Mouse (Mus musculus): Measurements from ENCODE around the gene Cdip1. TPM values are rescaled to one million over a fixed set of nuclear protein-coding genes. Genes with fewer than 3 reads are reported as not detected.
A peak's percentile ranks its signal among the peaks of the same experiment; 100 is the strongest.
"Not testable (repeated sequence)": the region's sequence is repeated elsewhere in the genome, so short reads cannot be mapped to it uniquely, and the experiment has no call there.

The Cdip1 gene
- total RNA-seq, 2 experiments from 2014 or later = 69.3 to 82.9 TPM

DNA sequence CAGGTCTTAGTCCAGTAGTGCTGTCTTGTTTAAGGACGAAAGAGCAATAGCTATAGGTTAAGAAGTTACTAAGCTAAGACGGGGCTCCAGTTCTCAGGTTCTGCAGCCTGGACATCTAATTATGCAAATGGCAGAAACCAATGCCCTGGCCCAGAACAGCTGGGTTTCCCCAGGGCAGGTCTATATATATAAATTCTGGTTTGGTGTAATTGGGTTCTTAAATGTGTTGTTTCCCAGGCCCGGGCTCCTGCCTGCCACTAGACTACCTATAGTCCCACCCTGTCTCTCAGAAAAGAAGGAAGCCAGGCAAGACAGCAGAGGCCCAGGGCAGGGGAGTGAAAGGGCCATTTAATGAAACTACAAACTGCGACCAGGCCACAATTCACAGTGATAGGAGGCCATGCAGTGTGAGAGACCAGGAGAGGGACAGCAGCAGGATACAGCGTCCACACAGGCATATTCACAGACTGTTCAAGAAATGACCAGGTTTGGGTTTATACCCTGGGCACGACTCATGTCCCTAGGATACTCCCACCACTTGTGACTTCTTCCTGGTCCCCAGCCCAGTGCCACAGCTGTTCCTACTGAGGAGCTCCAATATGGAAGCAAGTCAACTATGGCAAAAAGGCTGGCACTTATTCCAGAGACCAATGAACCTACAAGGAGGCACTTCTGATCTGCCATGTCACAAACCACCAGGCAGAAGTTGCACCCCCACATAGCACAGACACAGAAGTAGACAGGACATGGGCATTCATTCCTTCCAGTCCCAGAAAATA, 22.9 kb downstream of the Cdip1 start:
- intact Hi-C loops (cut with DNase I) = loop anchor here (2.0 to 10.0 kb wide), 2 partner anchors 14 to 98 kb away; no protein-coding TSS in a partner anchor
- DNase-seq = peak; percentile 82
- Histone ChIP-seq H3K27ac (peak overlapping the region; percentile 90), H3K4me3 (no peak overlapping the region)
- TF ChIP-seq CTCF (IDR thresholded peaks at IDR 0.05) = no peak

DNA sequence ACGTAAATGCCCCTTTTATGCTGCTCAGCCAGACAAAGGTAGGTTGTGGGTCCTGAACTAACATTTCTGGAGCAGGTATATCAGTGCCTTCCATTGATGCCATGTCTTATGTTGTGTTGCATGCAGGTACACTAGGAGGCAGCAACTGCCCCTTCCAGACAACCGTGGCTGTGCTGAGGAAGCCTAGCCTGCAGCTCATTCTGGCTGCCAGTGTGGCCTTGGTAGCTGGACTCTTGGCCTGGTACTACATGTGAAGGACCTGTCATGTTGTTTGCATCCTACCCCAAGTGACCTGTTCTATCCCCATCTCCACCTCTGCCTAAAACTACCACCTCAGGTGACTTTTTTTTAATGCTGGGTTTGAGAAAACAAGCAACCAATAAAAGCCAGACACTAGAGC, 24.2 kb downstream of the Cdip1 start:
- no peak for TF ChIP-seq CTCF (IDR thresholded peaks at IDR 0.05)
- Histone ChIP-seq H3K27ac (peak overlapping the region; percentile 90), H3K4me3 (no peak overlapping the region)
- no peak for DNase-seq
- intact Hi-C loops (cut with DNase I) = loop anchor here (2.0 to 10.0 kb wide), 2 partner anchors 15 to 99 kb away; no protein-coding TSS in a partner anchor

DNA sequence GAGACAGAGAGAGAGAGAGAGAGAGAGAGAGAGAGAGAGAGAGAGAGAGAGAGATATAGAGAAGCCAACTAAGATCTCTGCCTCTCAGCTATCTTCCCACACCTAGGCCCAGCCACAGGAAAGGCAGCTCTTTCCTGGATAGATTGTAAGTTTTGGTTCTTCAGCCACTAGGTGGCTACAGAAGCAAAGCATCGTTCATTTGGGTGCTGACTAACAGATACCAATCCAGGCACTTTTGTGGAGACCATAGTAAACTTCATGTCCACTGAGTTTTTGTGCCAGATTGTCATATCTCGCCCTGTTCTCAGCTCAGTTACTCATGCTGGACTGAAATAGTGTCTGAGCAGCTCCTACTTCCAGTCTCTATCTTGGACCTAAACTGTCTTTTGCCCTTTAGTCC, 26.8 kb downstream of the Cdip1 start:
- DNase-seq = no peak
- intact Hi-C loops (cut with DNase I) = loop anchor here (10.0 kb wide), 1 partner anchor 102 kb away; no protein-coding TSS in a partner anchor
- TF ChIP-seq CTCF (IDR thresholded peaks at IDR 0.05) = peak; percentile 71
- no peak overlapping the region for H3K4me3 ChIP-seq
- H3K27ac ChIP-seq = peak overlapping the region; percentile 56; the same call in 1 of the 2 replicates

DNA sequence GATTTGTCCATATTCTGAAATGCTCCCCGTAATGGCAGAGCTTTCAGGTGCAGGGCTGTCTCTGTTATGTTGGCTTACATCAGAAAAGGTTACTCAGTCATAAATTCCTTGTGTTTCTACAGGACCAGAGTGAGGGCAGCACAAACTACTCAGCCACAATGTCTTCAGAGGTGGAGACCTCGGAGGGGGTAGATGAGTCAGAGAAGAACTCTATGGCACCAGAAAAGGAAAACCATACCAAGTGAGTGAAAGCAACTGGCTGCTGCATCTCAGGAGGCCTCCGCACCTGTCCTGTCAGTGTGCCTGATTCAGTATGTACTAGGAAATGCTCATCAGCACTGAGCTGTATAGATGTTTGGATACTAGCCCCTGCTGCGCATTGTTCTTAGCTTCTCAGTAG, 27.7 kb downstream of the Cdip1 start:
- Histone ChIP-seq H3K27ac (no peak overlapping the region), H3K4me3 (no peak overlapping the region)
- TF ChIP-seq CTCF (IDR thresholded peaks at IDR 0.05) = no peak
- no peak for DNase-seq
- intact Hi-C loops (cut with DNase I) = loop anchor here (10.0 kb wide), 1 partner anchor 102 kb away; no protein-coding TSS in a partner anchor

DNA sequence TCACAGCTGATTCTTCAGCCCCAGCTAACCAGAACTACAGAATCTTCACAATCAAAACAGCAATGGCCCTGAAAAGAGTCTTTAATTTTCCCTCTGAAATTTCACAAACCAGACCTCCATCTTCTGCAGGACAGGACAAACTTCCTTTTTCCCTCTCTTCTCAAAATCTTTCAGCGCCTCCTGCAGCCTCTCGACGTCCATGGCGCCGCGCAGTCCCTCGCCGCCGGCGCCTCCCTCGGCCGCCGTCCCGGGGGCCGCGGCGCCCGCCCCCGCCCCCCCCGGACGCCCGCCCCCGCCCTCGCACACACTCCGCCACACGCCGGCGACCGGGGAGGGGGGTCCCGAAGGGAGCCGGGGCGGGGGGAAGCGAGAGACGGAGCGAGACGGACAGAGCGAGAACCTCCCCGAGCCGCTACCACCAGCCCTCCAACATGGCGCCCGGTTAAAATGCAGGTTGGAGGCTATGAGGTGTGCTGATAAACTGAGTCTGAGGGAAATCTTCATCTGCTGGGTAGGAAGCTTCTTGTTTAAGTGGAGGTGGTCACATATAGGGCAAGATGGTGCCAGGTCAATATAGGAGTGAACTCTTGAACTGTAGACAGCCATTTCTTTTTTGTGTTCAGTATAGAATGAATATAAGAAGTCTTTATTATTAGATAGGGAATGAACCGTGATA, 33.3 kb downstream of the Cdip1 start:
- DNase-seq; intact Hi-C loops (cut with DNase I): not testable (repeated sequence)
- Histone ChIP-seq H3K27ac (peak overlapping the region; percentile 66), H3K4me3 (peak overlapping the region; percentile 66)
- peak; percentile 24; the same call in 1 of the 2 replicates for TF ChIP-seq CTCF (IDR thresholded peaks at IDR 0.05)

DNA sequence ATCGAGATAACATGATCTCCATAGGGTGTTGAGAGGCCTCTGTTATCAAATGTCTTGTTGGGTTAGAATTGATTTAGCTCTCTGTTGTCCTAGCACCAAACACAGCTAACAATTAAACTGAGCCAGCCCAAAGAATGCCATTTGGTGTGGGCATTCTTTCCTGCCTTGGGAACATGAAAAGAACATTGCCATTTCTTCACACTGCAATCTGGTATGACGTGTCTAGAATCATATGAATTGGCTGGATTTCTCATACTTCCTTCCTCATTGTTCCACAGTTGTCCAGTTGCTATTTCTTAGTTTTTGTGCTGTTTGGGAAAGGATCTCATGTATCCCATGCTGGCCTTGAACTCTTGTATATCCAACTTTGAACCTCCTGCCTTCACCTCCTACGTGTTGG, 36.0 kb downstream of the Cdip1 start:
- no peak for DNase-seq
- peak overlapping the region; percentile 4; the same call in 1 of the 2 replicates for H3K27ac ChIP-seq
- TF ChIP-seq CTCF (IDR thresholded peaks at IDR 0.05) = no peak
- H3K4me3 ChIP-seq = no peak overlapping the region
- intact Hi-C loops (cut with DNase I) = no loop called here

DNA sequence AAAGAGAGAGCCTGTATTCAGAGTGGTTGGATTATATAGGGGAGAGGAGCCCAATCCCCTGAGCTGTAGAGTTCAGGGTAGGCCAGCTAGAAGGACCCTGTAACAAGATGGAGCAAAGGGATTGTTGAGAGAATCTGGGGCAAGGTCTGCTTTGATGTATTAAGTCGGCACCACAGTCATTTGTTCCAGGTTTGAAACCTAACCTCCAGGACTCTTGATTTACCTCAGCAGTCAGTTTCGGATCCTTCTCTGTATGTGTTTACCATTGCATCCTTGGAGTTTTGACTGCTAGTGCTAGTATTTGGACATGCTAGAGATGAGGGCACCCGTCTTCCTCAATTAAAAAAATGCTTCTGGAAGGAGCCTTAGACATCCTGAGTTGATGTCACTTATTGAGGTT, 37.9 kb downstream of the Cdip1 start:
- intact Hi-C loops (cut with DNase I) = no loop called here
- Histone ChIP-seq H3K27ac (no peak overlapping the region), H3K4me3 (no peak overlapping the region)
- TF ChIP-seq CTCF (IDR thresholded peaks at IDR 0.05) = no peak
- no peak for DNase-seq

DNA sequence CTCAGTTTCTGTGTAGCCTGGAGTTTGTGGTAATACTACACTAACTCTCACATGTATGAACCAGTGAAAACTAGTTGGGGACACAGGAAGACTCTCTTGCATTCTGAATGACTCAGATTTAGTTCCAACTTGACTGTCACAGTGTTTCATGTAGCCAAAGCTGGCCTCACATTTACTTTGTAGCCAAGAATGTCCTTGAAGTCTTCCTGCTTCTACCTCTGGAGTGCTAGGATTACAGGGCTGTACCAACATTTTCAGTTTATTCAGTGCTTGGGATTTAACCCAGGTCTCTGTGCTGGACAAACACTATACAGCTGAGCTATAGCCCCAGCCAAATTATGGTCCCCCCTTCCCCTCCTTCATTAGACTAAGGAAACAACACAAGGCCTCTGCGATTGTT, 47.9 kb downstream of the Cdip1 start:
- H3K27ac ChIP-seq = peak overlapping the region; percentile 68
- no peak for DNase-seq
- no peak for TF ChIP-seq CTCF (IDR thresholded peaks at IDR 0.05)
- intact Hi-C loops (cut with DNase I) = no loop called here
- no peak overlapping the region for H3K4me3 ChIP-seq

DNA sequence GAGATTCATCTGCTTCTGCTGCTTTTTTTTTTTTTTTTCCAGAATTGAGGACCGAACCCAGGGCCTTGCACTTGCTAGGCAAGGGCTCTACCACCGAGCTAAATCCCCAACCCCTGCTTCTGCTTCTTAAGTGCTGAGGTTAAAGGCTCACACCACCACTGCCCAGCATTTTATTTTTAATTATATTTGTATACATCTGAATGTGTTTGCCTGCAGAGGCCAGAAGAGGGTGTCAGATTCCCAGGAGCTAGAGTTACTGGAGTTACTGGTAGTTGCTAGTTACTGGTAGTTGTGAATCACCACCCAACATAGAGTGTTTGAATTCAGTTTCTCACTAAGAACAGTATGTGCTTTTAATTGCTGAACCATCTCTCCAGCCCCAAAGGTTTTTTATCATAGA, 50.1 kb downstream of the Cdip1 start:
- no peak for DNase-seq
- intact Hi-C loops (cut with DNase I) = no loop called here

DNA sequence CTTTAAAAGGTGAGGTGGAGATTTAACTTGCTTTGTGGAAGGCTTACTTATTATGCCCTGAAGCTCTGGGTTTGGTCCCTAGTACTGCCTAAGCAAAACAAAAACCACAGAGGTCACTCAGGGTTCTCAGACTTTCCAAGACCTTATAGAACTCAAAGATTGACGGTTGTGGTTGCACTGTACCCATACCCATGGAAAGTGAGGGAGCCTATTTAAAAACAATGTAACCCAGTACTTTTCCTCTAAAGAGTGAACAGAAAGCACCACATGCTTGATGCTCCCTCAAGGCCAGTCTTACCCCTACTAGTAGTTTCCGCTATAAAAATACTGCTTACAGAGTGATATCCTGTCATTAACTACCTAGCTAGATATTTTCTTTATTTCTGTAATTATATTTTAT, 53.8 kb downstream of the Cdip1 start:
- Histone ChIP-seq H3K27ac (peak overlapping the region; percentile 12; the same call in 1 of the 2 replicates), H3K4me3 (no peak overlapping the region)
- DNase-seq = no peak
- intact Hi-C loops (cut with DNase I) = no loop called here
- no peak for TF ChIP-seq CTCF (IDR thresholded peaks at IDR 0.05)

More for the DNA sequence above, 50.1 kb downstream of the Cdip1 start:
- TF ChIP-seq CTCF (IDR thresholded peaks at IDR 0.05) = peak; percentile 39
- H3K4me3 ChIP-seq = no peak overlapping the region
- H3K27ac ChIP-seq = peak overlapping the region; percentile 77

DNA sequence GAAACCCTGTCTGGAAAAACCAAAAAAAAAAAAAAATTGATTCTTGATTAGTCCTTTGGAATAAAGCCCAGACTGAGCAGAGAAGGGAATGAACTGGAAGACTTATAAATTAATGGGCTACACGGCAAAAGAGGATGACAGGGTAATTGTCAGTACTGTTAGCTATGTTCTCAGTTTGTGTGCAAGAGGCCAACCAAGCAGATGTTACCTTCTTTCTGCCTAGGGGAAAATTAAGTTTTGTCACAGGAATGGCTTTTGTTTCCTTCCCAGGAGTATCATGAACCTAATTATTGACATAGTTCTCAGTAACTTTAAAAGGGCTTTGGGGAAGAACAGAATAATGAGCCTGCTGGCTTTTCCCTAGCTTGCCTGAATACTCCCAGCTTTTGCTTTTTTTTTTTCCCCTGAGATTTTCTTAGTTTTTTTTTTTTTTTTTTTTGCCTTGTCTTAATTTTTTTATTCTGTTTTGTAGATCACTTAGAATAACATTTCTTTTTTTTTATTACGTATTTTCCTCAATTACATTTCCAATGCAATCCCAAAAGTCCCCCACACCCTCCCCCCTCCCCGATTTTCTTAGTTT, 59.2 kb downstream of the Cdip1 start:
- no peak for DNase-seq
- TF ChIP-seq CTCF (IDR thresholded peaks at IDR 0.05) = no peak
- no peak overlapping the region for H3K4me3 ChIP-seq
- intact Hi-C loops (cut with DNase I) = no loop called here
- peak overlapping the region; percentile 56 for H3K27ac ChIP-seq

DNA sequence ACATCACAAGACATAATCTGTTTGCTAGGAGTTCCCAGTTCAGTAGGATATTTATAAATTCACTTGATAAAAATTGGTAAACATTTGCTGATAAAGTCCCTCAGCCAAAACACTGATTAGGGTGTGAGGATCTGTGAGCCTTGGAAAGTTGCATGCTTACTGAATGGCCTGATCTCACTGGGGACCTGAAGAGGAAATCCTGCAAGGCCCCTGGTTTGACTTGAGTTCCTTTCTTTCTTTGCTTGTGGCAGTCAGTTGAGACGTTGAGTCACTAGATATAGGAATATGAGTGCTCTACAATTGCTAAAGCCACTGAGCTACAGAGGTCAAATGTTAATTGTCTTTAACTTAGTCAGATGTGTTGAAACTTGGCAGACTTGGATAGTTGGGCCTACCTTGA, 62.1 kb downstream of the Cdip1 start:
- Histone ChIP-seq H3K27ac (peak overlapping the region; percentile 94), H3K4me3 (peak overlapping the region; percentile 85)
- no peak for DNase-seq
- no peak for TF ChIP-seq CTCF (IDR thresholded peaks at IDR 0.05)
- intact Hi-C loops (cut with DNase I) = no loop called here

DNA sequence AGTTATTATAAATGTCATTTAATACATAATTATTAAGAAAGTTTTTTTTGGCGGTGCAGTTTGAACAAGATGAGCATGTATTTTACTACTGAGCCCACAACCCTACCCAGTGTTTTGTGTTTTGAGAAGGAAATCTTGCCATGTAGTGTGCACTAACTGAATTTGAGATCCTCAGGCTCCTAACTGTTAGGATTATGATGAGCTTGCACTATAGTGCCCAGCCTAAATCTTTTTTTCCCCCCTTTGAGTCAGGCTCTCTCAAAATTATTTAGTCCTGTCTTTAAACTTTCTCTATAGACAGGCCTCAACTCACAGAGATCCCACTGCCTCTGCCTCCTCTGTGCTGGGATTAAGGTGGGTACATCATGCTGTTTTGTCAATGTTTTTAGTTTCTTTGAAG, 62.6 kb downstream of the Cdip1 start:
- TF ChIP-seq CTCF (IDR thresholded peaks at IDR 0.05) = no peak
- H3K4me3 ChIP-seq = peak overlapping the region; percentile 85
- DNase-seq = no peak
- intact Hi-C loops (cut with DNase I) = no loop called here
- peak overlapping the region; percentile 94 for H3K27ac ChIP-seq
